Mouse (Mus musculus): Measurements from ENCODE around the gene Grm8.
A peak's percentile ranks its signal among the peaks of the same experiment; 100 is the strongest.
"Not testable (repeated sequence)": the region's sequence is repeated elsewhere in the genome, so short reads cannot be mapped to it uniquely, and the experiment has no call there.

Gene Grm8

GRCm38 (mm10) chr6:27836159-27836558, 298.8 kb downstream of the Grm8 start:
- no peak for DNase-seq

GRCm38 (mm10) chr6:27819735-27820134, 315.2 kb downstream of the Grm8 start:
- DNase-seq: not testable (repeated sequence)

GRCm38 (mm10) chr6:27812789-27813188, 322.2 kb downstream of the Grm8 start:
- no peak for DNase-seq

DNA sequence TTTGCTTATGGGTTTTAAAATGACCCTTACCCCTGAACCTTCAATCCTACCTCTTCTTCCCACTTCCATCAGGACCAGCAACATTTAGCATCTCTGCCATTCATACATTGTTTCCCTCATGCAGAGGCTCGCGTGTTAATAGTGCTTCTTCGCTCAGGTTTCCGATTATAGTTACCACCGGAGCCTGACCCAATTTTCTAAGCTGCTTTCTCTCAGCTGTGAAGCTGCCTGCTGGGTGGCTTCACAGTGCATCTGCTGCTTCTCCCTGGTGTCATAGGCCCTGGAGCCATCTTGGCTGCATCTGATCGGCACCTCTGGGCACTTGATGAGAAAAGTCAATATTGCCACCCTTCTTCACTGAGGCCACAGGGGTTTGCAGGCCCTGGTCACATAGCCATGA, 325.0 kb downstream of the Grm8 start:
- peak; percentile 57 for DNase-seq

DNA sequence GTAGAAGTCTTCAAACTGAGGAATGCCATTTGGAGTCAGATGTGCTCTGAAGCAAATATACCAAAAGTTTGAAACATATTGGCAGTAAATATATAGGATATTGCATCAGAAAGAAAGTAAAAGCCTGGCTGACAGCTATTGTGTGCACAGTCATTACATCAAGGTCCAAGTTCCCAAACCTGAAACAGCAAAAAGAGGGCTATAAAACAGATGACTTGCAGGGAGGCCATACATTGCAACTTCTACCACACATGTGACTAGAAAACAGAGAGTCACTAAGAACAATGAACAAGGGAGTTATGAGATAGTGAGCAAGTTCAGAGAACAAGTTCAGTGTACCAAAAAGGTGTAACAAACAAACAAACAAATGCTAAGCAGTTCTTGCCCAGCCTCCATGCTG, 328.2 kb downstream of the Grm8 start:
- no peak for DNase-seq

GRCm38 (mm10) chr6:27800881-27801572, 334.0 kb downstream of the Grm8 start:
- DNase-seq: no peak

DNA sequence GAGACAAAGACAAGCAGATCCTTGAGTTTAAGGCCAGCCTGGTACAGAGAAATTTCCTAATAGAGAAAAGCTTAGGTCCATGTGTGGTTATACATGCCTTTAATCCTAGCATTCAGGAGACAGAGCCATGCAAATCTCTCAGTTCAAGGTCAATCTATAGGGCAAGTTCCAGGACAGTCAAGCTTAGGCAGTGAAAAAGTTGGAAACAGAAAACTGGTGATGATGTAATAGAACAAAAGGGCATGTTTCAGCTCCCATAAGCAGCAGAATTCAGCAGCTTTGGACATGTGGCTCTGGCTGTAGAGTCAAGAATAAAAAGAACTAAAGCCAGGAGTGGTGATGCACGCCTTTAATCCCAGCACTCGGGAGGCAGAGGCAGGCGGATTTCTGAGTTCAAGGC, 336.2 kb downstream of the Grm8 start:
- no peak for DNase-seq

DNA sequence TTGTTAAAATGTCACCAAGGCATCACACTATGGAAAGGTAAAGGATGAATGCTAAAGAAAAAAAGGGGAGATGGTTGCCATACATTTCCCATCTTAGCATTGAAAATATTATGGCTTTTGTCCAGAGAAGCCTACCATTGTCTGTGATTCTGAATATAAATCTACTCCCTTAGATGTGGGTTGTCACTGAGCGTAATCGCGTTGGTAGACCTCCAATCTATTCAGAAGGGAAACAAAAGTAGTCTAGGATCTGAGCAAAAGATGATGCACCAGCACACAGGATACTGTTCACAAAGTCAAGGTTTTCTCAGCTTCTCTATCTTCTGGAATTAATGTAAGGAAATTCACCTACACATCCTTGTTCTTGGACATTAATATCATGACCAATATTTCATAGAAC, 345.4 kb downstream of the Grm8 start:
- DNase-seq: no peak

- DNase-seq: no peak
These were observed 345.8 kb downstream of the Grm8 start for GRCm38 (mm10) chr6:27789151-27789550.

- no peak for DNase-seq
These were observed 352.7 kb downstream of the Grm8 start for GRCm38 (mm10) chr6:27782251-27782650.

- no peak for DNase-seq
These were observed 353.6 kb downstream of the Grm8 start for GRCm38 (mm10) chr6:27781371-27781770.

DNA sequence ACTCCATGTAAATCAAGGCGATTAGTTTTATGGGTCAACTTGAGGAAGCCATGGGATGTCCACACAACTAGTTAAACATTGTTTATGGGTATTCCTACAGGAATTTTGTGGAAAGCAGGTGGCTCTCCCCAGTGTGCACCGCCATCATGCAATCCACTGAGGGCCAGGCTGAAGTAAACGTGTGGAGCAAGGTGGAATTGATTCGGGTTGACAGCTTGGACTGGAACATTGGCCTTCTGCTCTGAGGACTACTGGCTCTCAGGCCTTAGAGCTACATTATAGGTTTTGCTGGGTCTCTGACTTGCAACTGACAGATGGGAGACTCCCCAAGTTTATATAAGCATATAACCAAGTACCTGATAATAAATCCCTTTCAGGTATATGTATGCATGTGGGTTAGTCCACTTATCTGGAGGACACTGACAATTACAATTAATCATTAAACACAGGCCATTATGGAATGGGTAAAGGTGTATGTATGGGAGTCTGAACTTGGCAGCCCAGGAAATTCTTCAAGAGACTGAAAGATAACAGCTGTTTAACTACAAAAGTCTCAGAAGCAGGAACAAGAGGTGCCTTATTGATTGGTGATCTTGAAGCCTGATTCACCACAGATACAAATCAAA, 359.2 kb downstream of the Grm8 start:
- DNase-seq: peak; percentile 6

- no peak for DNase-seq
These were observed 372.9 kb downstream of the Grm8 start for GRCm38 (mm10) chr6:27762061-27762460.

GRCm38 (mm10) chr6:27753290-27753829, 381.6 kb downstream of the Grm8 start:
- DNase-seq: no peak

- DNase-seq: no peak
These were observed 388.5 kb downstream of the Grm8 start for GRCm38 (mm10) chr6:27746493-27746892.

DNA sequence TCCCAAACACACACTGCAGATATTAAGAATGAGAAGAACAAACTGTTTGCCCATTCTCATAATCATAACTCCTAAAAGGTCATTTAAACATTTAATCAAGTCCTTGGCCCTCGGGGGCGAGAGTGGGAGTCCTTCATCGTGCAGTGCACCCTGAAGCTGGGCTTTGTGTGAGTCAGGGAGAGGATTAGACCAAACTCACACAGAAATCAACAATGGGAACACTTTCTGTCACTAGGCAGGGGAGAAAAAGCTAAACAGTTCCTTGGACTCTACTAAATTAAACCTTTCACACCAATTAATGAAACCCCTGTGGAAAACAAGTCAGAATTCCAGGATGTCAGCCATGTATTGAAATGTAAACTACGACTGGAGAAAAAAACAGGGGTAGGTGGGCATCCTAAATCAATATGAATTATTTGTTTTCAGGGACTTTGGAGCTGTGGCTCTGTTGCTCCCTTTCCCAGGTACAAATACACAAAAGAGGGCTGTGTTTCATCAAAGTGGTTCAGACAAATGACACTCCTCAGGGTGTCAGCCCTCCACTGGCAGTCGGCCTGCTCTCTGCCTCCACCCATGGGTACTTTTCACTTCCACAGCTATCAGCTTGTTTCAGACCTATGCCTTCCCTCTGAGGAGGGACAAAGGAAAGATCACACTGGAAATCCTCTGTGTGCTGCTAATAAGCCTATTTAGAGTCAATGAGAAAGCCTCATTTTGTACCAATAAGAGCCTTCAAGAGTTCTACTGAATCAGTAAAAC, 389.1 kb downstream of the Grm8 start:
- DNase-seq: no peak

DNA sequence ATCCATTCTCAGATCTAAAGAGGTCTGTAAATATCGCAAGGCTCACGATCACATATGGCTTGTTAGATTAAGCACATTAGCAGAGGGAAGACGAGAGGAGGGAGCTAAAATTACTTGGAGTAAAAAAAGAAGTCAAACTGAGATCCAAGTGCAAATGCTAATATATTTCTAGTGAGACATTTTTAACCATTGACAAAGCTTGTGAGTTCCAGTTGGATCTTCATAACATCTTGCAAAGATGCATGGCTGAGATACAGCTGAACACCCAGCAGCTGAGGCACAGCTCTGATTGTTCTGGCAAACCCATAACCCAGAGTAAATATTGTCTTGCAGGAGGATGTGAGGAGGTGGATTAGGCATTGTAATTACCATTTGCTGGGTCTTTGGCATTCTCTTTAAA, 445.6 kb downstream of the Grm8 start:
- no peak for DNase-seq

DNA sequence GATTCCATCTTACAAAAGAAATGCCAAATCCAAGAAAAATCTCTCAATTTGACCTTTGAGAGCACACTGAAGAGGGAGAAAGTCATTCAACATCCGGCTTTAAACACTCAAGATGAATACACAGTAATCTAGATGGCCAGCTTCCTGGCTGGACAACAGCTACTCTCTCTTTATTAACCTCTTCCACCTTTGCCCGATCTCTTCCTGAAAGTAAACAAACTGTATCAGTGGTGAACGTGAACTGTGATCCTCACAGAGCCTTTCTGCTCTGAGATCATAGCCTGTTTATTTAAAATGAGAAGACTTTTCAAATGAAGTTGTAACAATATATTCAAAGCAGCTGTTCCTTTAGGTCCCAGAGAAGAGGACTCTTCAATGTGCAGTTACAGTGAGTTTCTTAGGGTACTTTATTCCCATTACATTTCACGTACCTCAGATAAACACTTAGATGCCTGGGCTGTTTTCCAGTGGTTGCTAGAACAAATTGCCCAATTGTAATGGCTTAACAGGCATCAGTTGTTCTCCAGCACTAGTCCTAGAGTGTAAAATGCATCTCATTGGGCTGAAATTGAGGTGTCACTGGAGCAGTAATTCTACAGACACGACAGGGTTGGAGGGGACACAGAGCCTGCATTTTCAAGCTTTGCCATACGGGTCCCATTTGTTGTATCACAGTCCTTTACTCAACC, 473.1 kb downstream of the Grm8 start:
- no peak for DNase-seq

- DNase-seq: peak; percentile 70
These were observed 477.5 kb downstream of the Grm8 start for GRCm38 (mm10) chr6:27657520-27657919.

DNA sequence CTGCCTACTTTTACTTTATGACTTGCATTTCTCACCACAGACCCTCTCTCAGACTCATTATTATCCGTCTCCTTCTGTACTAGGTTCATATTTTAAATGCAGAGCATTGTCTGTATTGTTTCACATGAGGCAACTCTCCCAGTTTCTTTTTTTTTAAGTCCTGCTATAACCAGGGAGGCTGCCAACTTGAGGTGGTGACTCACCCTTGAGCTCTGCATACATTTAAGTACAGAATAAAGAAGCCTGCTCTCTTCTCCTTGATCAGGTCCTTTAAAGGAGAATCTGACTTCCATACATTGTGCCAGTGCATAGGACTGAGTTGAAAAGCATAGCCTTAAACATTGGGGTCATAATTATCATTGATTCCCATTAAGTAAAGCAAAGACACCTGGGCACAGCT, 488.5 kb downstream of the Grm8 start:
- no peak for DNase-seq

DNA sequence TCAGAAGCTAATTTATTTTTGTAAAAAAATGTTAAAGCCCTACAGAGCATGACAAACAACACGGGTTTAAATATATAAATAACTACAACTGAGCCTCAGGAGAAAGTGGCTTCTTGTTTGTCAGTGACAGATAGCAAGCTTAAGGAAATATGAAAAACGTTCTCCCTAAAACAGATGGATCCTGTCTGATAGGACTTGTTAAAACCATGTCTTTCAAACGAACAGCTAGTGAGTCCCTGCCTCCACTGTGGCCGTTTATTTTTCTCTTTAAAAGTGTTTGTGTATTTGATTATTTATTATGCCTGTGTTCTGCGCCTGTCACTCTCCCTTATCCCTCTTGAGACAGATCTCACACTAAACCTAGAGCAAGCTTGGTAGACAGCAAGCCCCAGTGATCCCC, 489.9 kb downstream of the Grm8 start:
- DNase-seq: peak; percentile 2

GRCm38 (mm10) chr6:27635898-27636297, 499.1 kb downstream of the Grm8 start:
- no peak for DNase-seq

GRCm38 (mm10) chr6:27617472-27617871, 517.5 kb downstream of the Grm8 start:
- DNase-seq: peak; percentile 50

Data from retina, postnatal 1 day (tissue).